Mouse (Mus musculus) mesoderm, embryonic 11.5 days (tissue): Measurements from ENCODE around the gene Cmtr1.

Source experiments
- DNase-seq: peaks from one replicate; pipeline ENCODE4 v3.0.0-alpha.2; 2012; ENCODE audit warnings: low read depth, low spot score

Cmtr1 gene

GRCm38 (mm10) chr17:29669030-29669429 is 8.6 kb downstream of the Cmtr1 start:
- DNase-seq, result no peak

GRCm38 (mm10) chr17:29669936-29670335 is 9.5 kb downstream of the Cmtr1 start:
- DNase-seq, result no peak

GRCm38 (mm10) chr17:29671021-29671420 is 10.6 kb downstream of the Cmtr1 start:
- no peak for DNase-seq

GRCm38 (mm10) chr17:29673325-29673724 is 12.9 kb downstream of the Cmtr1 start:
- no peak for DNase-seq

GRCm38 (mm10) chr17:29678526-29678925 is 18.1 kb downstream of the Cmtr1 start:
- DNase-seq, result no peak

- DNase-seq, result no peak
These were observed 18.8 kb downstream of the Cmtr1 start for GRCm38 (mm10) chr17:29679038-29679767.

- no peak for DNase-seq
These were observed 19.8 kb downstream of the Cmtr1 start for GRCm38 (mm10) chr17:29680174-29680573.

- DNase-seq, result no peak
These were observed 20.5 kb downstream of the Cmtr1 start for GRCm38 (mm10) chr17:29680921-29681320.

- no peak for DNase-seq
These were observed 21.3 kb downstream of the Cmtr1 start for GRCm38 (mm10) chr17:29681669-29682068.

- no peak for DNase-seq
These were observed 21.9 kb downstream of the Cmtr1 start for GRCm38 (mm10) chr17:29682261-29682660.

- no peak for DNase-seq
These were observed 22.7 kb downstream of the Cmtr1 start for GRCm38 (mm10) chr17:29683127-29683526.

GRCm38 (mm10) chr17:29684275-29684674 is 23.9 kb downstream of the Cmtr1 start:
- DNase-seq, result no peak

- no peak for DNase-seq
These were observed 26.4 kb downstream of the Cmtr1 start for GRCm38 (mm10) chr17:29686771-29687170.

GRCm38 (mm10) chr17:29687373-29687772 is 27.0 kb downstream of the Cmtr1 start:
- DNase-seq, result no peak

GRCm38 (mm10) chr17:29688610-29689009 is 28.2 kb downstream of the Cmtr1 start:
- no peak for DNase-seq

- DNase-seq, result no peak
These were observed 29.9 kb downstream of the Cmtr1 start for GRCm38 (mm10) chr17:29690257-29690656.

- no peak for DNase-seq
These were observed 32.4 kb downstream of the Cmtr1 start for GRCm38 (mm10) chr17:29692827-29693226.

GRCm38 (mm10) chr17:29693571-29693970 is 33.2 kb downstream of the Cmtr1 start:
- no peak for DNase-seq

GRCm38 (mm10) chr17:29694516-29694915 is 34.1 kb downstream of the Cmtr1 start:
- DNase-seq, result no peak

GRCm38 (mm10) chr17:29696940-29697339 is 36.5 kb downstream of the Cmtr1 start:
- no peak for DNase-seq

GRCm38 (mm10) chr17:29698421-29698820 is 38.0 kb downstream of the Cmtr1 start:
- DNase-seq, result no peak

GRCm38 (mm10) chr17:29700573-29700972 is 40.2 kb downstream of the Cmtr1 start:
- no peak for DNase-seq

- no peak for DNase-seq
These were observed 42.7 kb downstream of the Cmtr1 start for GRCm38 (mm10) chr17:29702938-29703710.
